Mouse (Mus musculus) forebrain, postnatal 0 days (tissue): ENCODE measurements around the gene Slc8a1. TPM values are rescaled to one million over a fixed set of nuclear protein-coding genes. Genes with fewer than 3 reads are reported as not detected.

Experiments used
- ATAC-seq: fragments of 200-750 bp; cut with Nextera tagmentation; 2 replicates; pipeline ENCODE4 v1.8.0; 2017; ENCODE audit warnings: mild to moderate bottlenecking, moderate library complexity
- DNase-seq: peaks from one replicate; pipeline ENCODE4 v3.0.0-alpha.2; 2015
- H3K27ac ChIP-seq: fragments of 300-500 bp; sonication (generic); 2 replicates; pipeline ENCODE4 v1.5.1; 2014; ENCODE audit warnings: low read depth, mild to moderate bottlenecking, antibody characterized with exemption, low read length, moderate library complexity, mixed read lengths
- H3K27me3 ChIP-seq: fragments of 300-500 bp; sonication (generic); 2 replicates; pipeline ENCODE4 v1.6.1; 2014; ENCODE audit warnings: mild to moderate bottlenecking, low read length, mixed read lengths; ENCODE audit not compliant: insufficient read depth
- H3K36me3 ChIP-seq: fragments of 300-500 bp; sonication (generic); 2 replicates; pipeline ENCODE4 v1.6.1; 2014; ENCODE audit warnings: mild to moderate bottlenecking, moderate library complexity; ENCODE audit not compliant: insufficient read depth
- H3K4me1 ChIP-seq: fragments of 300-500 bp; sonication (generic); 2 replicates; pipeline ENCODE4 v1.6.1; 2014; ENCODE audit warnings: antibody characterized with exemption; ENCODE audit not compliant: insufficient read depth
- H3K4me2 ChIP-seq: fragments of 300-500 bp; sonication (generic); 2 replicates; pipeline ENCODE4 v1.6.1; 2014; ENCODE audit warnings: low read depth, mild to moderate bottlenecking, moderate library complexity
- H3K4me3 ChIP-seq: fragments of 300-500 bp; sonication (generic); 2 replicates; pipeline ENCODE4 v1.5.1; 2014; ENCODE audit warnings: low read depth, low read length, mixed read lengths
- H3K9ac ChIP-seq: fragments of 300-500 bp; sonication (generic); 2 replicates; pipeline ENCODE4 v1.6.1; 2014; ENCODE audit warnings: mild to moderate bottlenecking
- H3K9me3 ChIP-seq: fragments of 300-500 bp; sonication (generic); 2 replicates; pipeline ENCODE4 v1.6.1; 2016; ENCODE audit warnings: low read length
- CTCF ChIP-seq: sonication (generic); IDR thresholded peaks from 2 replicates; pipeline ENCODE4 v1.5.1; 2016; ENCODE audit warnings: antibody characterized with exemption, control low read depth, low read depth
- WGBS: fragments of 180-500 bp; shearing (Covaris S2); extraction: QIAGEN DNeasy Blood & Tissue Kit; methylation state at CpG from one replicate; pipeline ENCODE4 v1.1.7; 2014; 5-methylcytosine and 5-hydroxymethylcytosine counted together
- polyA plus RNA-seq: library from polyadenylated mRNA; unstranded; fragments of >200 nt; fragmentation: Nextera tagmentation; extraction: Ambion mirVana; gene quantifications from 2 replicates; pipeline ENCODE4 v1.2.1, GENCODE M21; 2015
- total RNA-seq: library from RNA; depleted of rRNA; stranded (reverse); fragments of >200 nt; gene quantifications from 2 replicates; pipeline ENCODE4 v1.2.3, GENCODE M21; 2014

The Slc8a1 gene
- total and polyA plus RNA-seq, 2 experiments from 2014 or later, result 16.9 to 143 TPM

DNA sequence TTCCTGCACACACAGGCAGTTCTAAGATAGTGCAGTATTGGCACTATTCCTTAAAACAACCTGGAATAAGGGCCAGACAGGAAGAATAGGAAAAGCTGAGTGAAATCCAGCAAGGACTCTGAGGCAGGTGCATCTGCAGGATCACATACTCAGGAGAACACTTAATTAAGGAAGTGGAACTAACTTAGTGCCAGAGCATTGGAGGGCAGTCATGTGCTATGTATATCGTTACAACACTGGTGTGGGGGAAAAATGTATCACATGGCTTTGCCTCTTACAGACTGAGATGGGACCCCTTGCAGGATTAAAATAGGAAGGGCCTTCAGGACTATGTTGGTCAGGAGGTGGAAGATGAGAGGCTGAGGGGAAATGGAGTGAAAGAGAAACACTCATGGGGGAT is 80.3 kb downstream of the Slc8a1 start:
- TF ChIP-seq CTCF, result no peak
- ATAC-seq (no peak), DNase-seq (no peak)
- H3K27me3 ChIP-seq, result no peaks in the 10 kb centered on the region
- no peak overlapping the region for H3K9ac ChIP-seq
- no peaks in the 10 kb centered on the region; the same call in 1 of the 2 replicates for H3K4me1 ChIP-seq
- no peak overlapping the region for H3K4me3 ChIP-seq
- H3K27ac ChIP-seq, result no peak overlapping the region
- 80% methylated on average over 1 of the region's 1 CpGs for WGBS
- H3K4me2 ChIP-seq, result no peak overlapping the region
- no peaks in the 10 kb centered on the region for H3K9me3 ChIP-seq
- no peaks in the 10 kb centered on the region for H3K36me3 ChIP-seq

DNA sequence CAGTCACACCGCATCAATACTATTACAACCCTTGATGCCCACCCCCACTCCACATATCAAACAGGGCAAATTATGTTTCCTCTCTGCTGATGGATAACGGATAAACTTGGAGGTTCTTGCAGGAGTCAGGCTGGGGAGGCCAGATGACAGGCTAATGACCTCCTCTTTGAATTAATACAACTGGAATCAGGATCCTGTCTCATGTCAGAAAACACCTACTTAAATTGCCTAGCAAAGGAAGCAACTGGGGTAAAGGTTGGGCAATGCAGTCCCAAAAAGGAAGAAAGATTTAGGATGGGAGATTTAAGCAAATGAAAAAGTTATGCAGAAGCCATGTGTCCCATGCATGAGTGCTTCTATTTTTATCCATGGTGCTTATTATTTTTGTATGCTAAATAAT is 83.6 kb downstream of the Slc8a1 start:
- no peaks in the 10 kb centered on the region for H3K27me3 ChIP-seq
- DNase-seq (no peak), ATAC-seq (no peak)

DNA sequence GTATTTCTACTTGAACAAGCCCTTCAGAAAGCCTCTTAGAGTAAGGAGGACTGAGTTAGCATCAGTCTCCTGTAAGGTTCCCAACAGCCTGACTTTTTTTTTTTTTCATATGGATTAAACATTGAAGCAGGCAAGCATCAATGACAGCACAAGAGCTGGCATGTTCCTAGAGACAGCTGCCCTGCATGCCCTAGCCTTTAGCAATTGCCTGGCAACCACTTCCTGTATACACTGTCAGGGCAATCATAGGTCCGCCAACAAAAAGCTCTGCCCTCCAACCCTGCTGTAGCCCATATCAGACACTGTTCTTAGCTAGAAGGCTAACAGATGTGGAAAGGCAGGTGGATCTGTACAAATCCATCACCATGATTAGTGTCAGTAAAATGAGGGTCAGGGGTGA is 85.2 kb downstream of the Slc8a1 start:
- H3K9ac ChIP-seq, result no peak overlapping the region
- H3K27me3 ChIP-seq, result no peaks in the 10 kb centered on the region
- no peak overlapping the region for H3K4me2 ChIP-seq
- no peak overlapping the region for H3K27ac ChIP-seq
- no peaks in the 10 kb centered on the region for H3K9me3 ChIP-seq
- ATAC-seq (peak; percentile 32; the same call in 1 of the 2 replicates), DNase-seq (no peak)
- no peaks in the 10 kb centered on the region; the same call in 1 of the 2 replicates for H3K4me1 ChIP-seq
- no peak overlapping the region for H3K4me3 ChIP-seq
- WGBS, result 57% methylated on average over 1 of the region's 1 CpGs
- TF ChIP-seq CTCF, result no peak
- peaks cover 10% of the 10 kb centered on the region for H3K36me3 ChIP-seq

More for the DNA sequence above, 83.6 kb downstream of the Slc8a1 start:
- Histone ChIP-seq H3K27ac (no peak overlapping the region), H3K9me3 (no peaks in the 10 kb centered on the region), H3K36me3 (no peaks in the 10 kb centered on the region), H3K4me2 (no peak overlapping the region), H3K4me1 (no peaks in the 10 kb centered on the region; the same call in 1 of the 2 replicates), H3K9ac (no peak overlapping the region), H3K4me3 (no peak overlapping the region)
- 95% methylated on average over 2 of the region's 2 CpGs for WGBS
- no peak for TF ChIP-seq CTCF

DNA sequence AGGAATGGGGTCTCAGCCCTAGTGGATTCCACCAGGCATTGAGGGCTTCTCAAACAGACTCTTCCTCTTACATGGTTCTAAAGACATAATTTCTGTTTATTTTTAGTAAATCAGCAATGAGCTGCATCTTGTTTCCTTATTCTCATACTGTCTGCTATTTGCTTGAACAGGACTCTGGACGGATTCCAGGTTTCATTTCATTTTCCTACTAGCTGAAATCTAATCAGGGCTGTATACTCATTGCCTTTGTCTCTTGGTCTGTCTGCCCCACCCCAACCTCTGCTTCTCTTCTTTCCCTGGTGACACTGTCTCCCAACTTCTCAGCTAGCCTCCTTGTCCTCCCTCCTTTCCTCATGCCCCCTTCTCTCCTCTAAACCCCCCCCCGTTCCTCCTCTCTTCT is 101.4 kb downstream of the Slc8a1 start:
- DNase-seq (no peak), ATAC-seq (no peak)
- H3K27me3 ChIP-seq, result no peaks in the 10 kb centered on the region
- H3K36me3 ChIP-seq, result no peaks in the 10 kb centered on the region; the same call in 1 of the 2 replicates
- H3K4me2 ChIP-seq, result no peak overlapping the region
- 79% methylated on average over 2 of the region's 2 CpGs for WGBS
- H3K27ac ChIP-seq, result no peak overlapping the region
- no peak for TF ChIP-seq CTCF
- H3K4me3 ChIP-seq, result no peak overlapping the region
- H3K9me3 ChIP-seq, result no peaks in the 10 kb centered on the region
- 0 out of 2 replicates have a peak, but pooled peaks cover 3% of the 10 kb centered on the region for H3K4me1 ChIP-seq
- H3K9ac ChIP-seq, result no peak overlapping the region

DNA sequence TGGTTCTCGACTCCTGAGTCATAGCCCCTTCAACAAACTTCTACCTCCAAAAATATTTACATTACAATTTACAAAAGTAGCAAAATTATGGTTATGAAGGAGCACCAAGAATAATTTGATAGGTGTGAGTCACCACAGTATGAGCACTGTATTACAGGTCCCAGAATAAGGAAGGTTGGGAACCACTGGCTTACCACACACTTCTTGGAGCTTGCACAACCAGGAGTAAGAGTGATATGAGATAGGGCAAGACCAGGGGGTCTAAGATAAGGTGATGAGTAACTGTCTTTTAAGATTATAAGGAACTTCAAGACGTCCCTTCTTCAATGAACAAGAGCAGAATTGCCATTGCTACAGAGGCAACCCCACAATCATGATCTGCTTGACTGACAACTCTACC is 107.7 kb downstream of the Slc8a1 start:
- no peak overlapping the region for H3K9ac ChIP-seq
- no peak overlapping the region for H3K4me3 ChIP-seq
- ATAC-seq (no peak), DNase-seq (no peak)
- TF ChIP-seq CTCF, result no peak
- no peaks in the 10 kb centered on the region for H3K27me3 ChIP-seq
- H3K27ac ChIP-seq, result no peak overlapping the region
- H3K9me3 ChIP-seq, result no peaks in the 10 kb centered on the region
- no peaks in the 10 kb centered on the region for H3K36me3 ChIP-seq
- 82% methylated on average over 2 of the region's 2 CpGs for WGBS
- H3K4me2 ChIP-seq, result no peak overlapping the region
- H3K4me1 ChIP-seq, result 0 out of 2 replicates have a peak, but pooled peaks cover 3% of the 10 kb centered on the region

DNA sequence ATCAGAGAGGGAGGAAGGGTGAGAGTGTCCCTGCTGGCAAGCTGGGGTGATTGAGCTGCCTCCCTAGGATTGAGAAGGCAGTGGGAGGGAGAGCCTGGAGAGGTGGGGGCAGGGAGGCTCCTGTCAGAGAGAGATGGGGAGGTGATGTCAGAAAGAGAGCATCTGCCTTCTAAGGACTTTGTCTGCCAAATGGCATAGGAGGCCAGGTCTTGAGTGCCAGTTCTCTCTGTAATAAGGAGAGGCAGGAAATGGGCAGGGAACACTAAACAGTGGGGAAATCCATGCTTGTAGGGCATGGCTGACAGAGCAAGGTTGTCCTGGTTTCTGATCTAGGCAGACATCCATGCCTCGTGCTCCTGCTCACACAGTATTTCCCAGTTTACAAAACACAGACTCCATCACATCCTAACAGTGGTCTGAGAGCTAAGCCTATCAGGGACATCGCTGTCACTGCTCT is 117.0 kb downstream of the Slc8a1 start:
- Histone ChIP-seq H3K4me2 (no peak overlapping the region), H3K4me1 (no peaks in the 10 kb centered on the region), H3K36me3 (no peaks in the 10 kb centered on the region), H3K4me3 (no peak overlapping the region), H3K27ac (no peak overlapping the region), H3K9ac (no peak overlapping the region), H3K27me3 (no peaks in the 10 kb centered on the region), H3K9me3 (no peaks in the 10 kb centered on the region)
- ATAC-seq (peak; percentile 82), DNase-seq (peak; percentile 21)
- no peak for TF ChIP-seq CTCF
- 55% methylated on average over 2 of the region's 2 CpGs for WGBS

DNA sequence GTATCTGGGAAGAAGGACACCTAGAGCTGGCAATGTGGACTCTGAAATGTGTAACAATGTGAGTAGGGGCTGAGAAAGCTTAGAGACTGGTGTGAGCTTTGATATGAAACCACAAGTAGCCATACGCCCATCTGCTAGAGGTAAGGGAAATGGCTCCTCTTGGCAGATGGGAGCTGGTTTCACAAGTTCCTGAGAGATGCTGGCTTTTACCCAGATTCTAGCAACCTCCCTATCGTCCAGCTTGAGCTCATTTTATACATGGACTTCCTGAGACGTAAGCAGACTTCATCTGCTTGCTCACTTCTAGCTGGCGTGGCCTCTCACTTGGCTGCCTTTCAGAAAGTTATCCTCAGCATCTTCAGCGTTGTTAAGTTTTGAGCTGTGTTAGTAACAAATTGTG is 119.7 kb downstream of the Slc8a1 start:
- Histone ChIP-seq H3K9me3 (no peaks in the 10 kb centered on the region), H3K27me3 (no peaks in the 10 kb centered on the region), H3K4me3 (no peak overlapping the region), H3K36me3 (no peaks in the 10 kb centered on the region), H3K4me2 (no peak overlapping the region), H3K4me1 (no peaks in the 10 kb centered on the region; the same call in 1 of the 2 replicates), H3K9ac (no peak overlapping the region), H3K27ac (no peak overlapping the region)
- no peak for ATAC-seq
- TF ChIP-seq CTCF, result no peak
- 64% methylated on average over 5 of the region's 5 CpGs for WGBS
- no peak for DNase-seq
